Mouse (Mus musculus) CH12.LX (cell line): Measurements from ENCODE around the gene Irf8. TPM values are rescaled to one million over a fixed set of nuclear protein-coding genes. Genes with fewer than 3 reads are reported as not detected.

Source experiments
- DNase-seq: peaks from one replicate; pipeline ENCODE4 v3.0.0-alpha.2; 2013; ENCODE audit errors: extremely low read depth
- H3K27ac ChIP-seq: 2 replicates; pipeline ENCODE4 v1.5.1; 2012; ENCODE audit warnings: low read depth, mild to moderate bottlenecking, control low read depth, moderate library complexity; ENCODE audit not compliant: insufficient read depth
- H3K27me3 ChIP-seq: replicated peaks from 2 replicates; pipeline ENCODE3; 2012; ENCODE audit warnings: inconsistent platforms
- H3K36me3 ChIP-seq, 2 experiments: replicated peaks in 1 of 2; 2 replicates each; pipeline versions ENCODE3 to v1.6.1; 2012; ENCODE audit warnings: inconsistent platforms in 1 of 2, low read length in 1 of 2, mild to moderate bottlenecking in 1 of 2, mixed read lengths in 1 of 2, moderate library complexity in 1 of 2; ENCODE audit not compliant: control insufficient read depth in 1 of 2, insufficient read depth in 1 of 2
- H3K4me1 ChIP-seq, 2 experiments: 2 replicates each; pipeline ENCODE4 v1.6.1; 2012; ENCODE audit warnings: inconsistent platforms in 1 of 2, moderate library complexity in 1 of 2; ENCODE audit not compliant: insufficient read depth in 2 of 2, control insufficient read depth in 1 of 2
- H3K4me2 ChIP-seq: 2 replicates; pipeline ENCODE4 v1.6.1; 2012; ENCODE audit warnings: low read depth, mild to moderate bottlenecking, control low read depth; ENCODE audit not compliant: poor library complexity, insufficient read depth, severe bottlenecking
- H3K4me3 ChIP-seq, 3 experiments: fragments of 150-350 bp in 1 of 3; sonication (generic) in 1 of 3; replicated peaks in 1 of 3; 2 replicates each; pipeline versions ENCODE3 to v1.5.1; 2011 to 2012; ENCODE audit warnings: low read depth in 2 of 3, low read length in 2 of 3, mild to moderate bottlenecking in 2 of 3, moderate library complexity in 2 of 3, control low read depth in 1 of 3, improper control_type of control experiment in 1 of 3, inconsistent platforms in 1 of 3, mixed read lengths in 1 of 3; ENCODE audit not compliant: poor library complexity in 1 of 3
- H3K79me2 ChIP-seq: replicated peaks from 2 replicates; pipeline ENCODE4 v1.6.1; 2012; ENCODE audit warnings: mild to moderate bottlenecking, moderate library complexity; ENCODE audit not compliant: control insufficient read depth, poor library complexity, insufficient read depth, severe bottlenecking; ENCODE audit errors: extremely low read depth
- H3K9ac ChIP-seq: 2 replicates; pipeline ENCODE4 v1.6.1; 2012; ENCODE audit warnings: low read depth, mild to moderate bottlenecking, control low read depth, moderate library complexity; ENCODE audit not compliant: insufficient read depth
- H3K9me3 ChIP-seq: replicated peaks from 2 replicates; pipeline ENCODE3; 2012; ENCODE audit warnings: low read length, inconsistent platforms, mixed read lengths
- BHLHE40 ChIP-seq: IDR thresholded peaks from 2 replicates; pipeline ENCODE4 v1.6.1; 2011; ENCODE audit warnings: mild to moderate bottlenecking, low read depth, low read length, improper control_type of control experiment
- CHD1 ChIP-seq: IDR thresholded peaks from 2 replicates; pipeline ENCODE4 v1.6.1; 2012; ENCODE audit warnings: low read depth, low read length, improper control_type of control experiment, inconsistent platforms
- CHD2 ChIP-seq: IDR thresholded peaks from 2 replicates; pipeline ENCODE4 v1.6.1; 2011; ENCODE audit warnings: low read length, improper control_type of control experiment
- ETS1 ChIP-seq: conservative IDR thresholded peaks from 2 replicates; pipeline ENCODE4 v1.6.1; 2012; ENCODE audit warnings: low read depth, mild to moderate bottlenecking, inconsistent platforms, low read length, improper control_type of control experiment, moderate library complexity
- GABPA ChIP-seq: IDR thresholded peaks from 2 replicates; pipeline ENCODE4 v1.6.1; 2012; ENCODE audit warnings: low read depth, low read length, improper control_type of control experiment, inconsistent platforms; ENCODE audit not compliant: insufficient replicate concordance
- HCFC1 ChIP-seq: IDR thresholded peaks from 2 replicates; pipeline ENCODE4 v1.6.1; 2012; ENCODE audit warnings: low read depth, mild to moderate bottlenecking, inconsistent platforms, low read length, improper control_type of control experiment
- IRF4 ChIP-seq: IDR thresholded peaks from 2 replicates; pipeline ENCODE4 v1.6.1; 2014; ENCODE audit warnings: low read depth, mild to moderate bottlenecking, inconsistent platforms, low read length, improper control_type of control experiment
- JUN ChIP-seq: IDR thresholded peaks from 2 replicates; pipeline ENCODE4 v1.6.1; 2011; ENCODE audit warnings: low read depth, mild to moderate bottlenecking, low read length, improper control_type of control experiment, moderate library complexity; ENCODE audit not compliant: insufficient read depth
- KAT2A ChIP-seq: IDR thresholded peaks from 2 replicates; pipeline ENCODE4 v1.6.1; 2012; ENCODE audit warnings: low read length, improper control_type of control experiment, inconsistent platforms; ENCODE audit not compliant: insufficient replicate concordance
- MAFK ChIP-seq: IDR thresholded peaks from 2 replicates; pipeline ENCODE4 v1.6.1; 2011; ENCODE audit warnings: low read length, improper control_type of control experiment; ENCODE audit not compliant: insufficient replicate concordance
- MEF2A ChIP-seq: IDR thresholded peaks from 2 replicates; pipeline ENCODE4 v1.6.1; 2014; ENCODE audit warnings: low read depth, mild to moderate bottlenecking, inconsistent platforms, low read length, improper control_type of control experiment, borderline replicate concordance
- MYC ChIP-seq: IDR thresholded peaks from 2 replicates; pipeline ENCODE4 v1.6.1; 2011; ENCODE audit warnings: low read depth, mild to moderate bottlenecking, improper control_type of control experiment, low read length
- NELFE ChIP-seq: IDR thresholded peaks from 2 replicates; pipeline ENCODE4 v1.6.1; 2011; ENCODE audit warnings: low read depth, low read length, improper control_type of control experiment
- RCOR1 ChIP-seq: conservative IDR thresholded peaks from 2 replicates; pipeline ENCODE4 v1.6.1; 2012; ENCODE audit warnings: low read depth, mild to moderate bottlenecking, inconsistent platforms, low read length, improper control_type of control experiment
- SMC3 ChIP-seq: IDR thresholded peaks from 2 replicates; pipeline ENCODE4 v1.6.1; 2011; ENCODE audit warnings: low read depth, low read length, improper control_type of control experiment
- USF2 ChIP-seq: conservative IDR thresholded peaks from 2 replicates; pipeline ENCODE4 v1.6.1; 2011; ENCODE audit warnings: low read depth, low read length, improper control_type of control experiment
- ZKSCAN1 ChIP-seq: IDR thresholded peaks from 2 replicates; pipeline ENCODE4 v1.6.1; 2012; ENCODE audit warnings: low read depth, inconsistent platforms, low read length, improper control_type of control experiment, borderline replicate concordance
- dilution Hi-C: fragments of 300-500 bp; cut with MboI; formaldehyde crosslinking; loops from 2 replicates; pipeline ENCODE4 v1.14.3; 2020; ENCODE audit warnings: low sequenced_read_pairs; ENCODE audit not compliant: extremely low pct_unique_long_range_greater_than_20kb, extremely low pct_ligation_motif_present
- in situ Hi-C: fragments of 300-500 bp; cut with MboI; formaldehyde crosslinking; loops from 3 replicates; pipeline ENCODE4 v1.14.3; 2019; ENCODE audit warnings: low sequenced_read_pairs, low pct_ligation_motif_present, low pct_unique_long_range_greater_than_20kb, mixed read lengths
- polyA plus RNA-seq: library from polyadenylated mRNA; unstranded; fragments of >175 nt; gene quantifications from 2 replicates; pipeline ENCODE4 v1.2.1, GENCODE M21; 2012; ENCODE audit warnings: low read depth; ENCODE audit not compliant: insufficient read length
- total RNA-seq, 2 experiments: library from RNA; depleted of rRNA; stranded (reverse); fragments of 300-350 nt in 1 of 2; fragments of >200 nt in 1 of 2; gene quantifications; 2 replicates each; pipeline ENCODE4 v1.2.3; 2012 to 2014

Gene Irf8
- total and polyA plus RNA-seq, 3 experiments, result 13.3 to 34.3 (median 17.7) TPM

GRCm38 (mm10) chr8:120738771-120739170 is 2.6 kb downstream of the Irf8 start:
- no peak for DNase-seq
- H3K9me3 ChIP-seq, result no peaks in the 10 kb centered on the region
- TF ChIP-seq BHLHE40 (no peak), KAT2A (no peak), HCFC1 (no peak), MYC (no peak), IRF4 (no peak), ETS1 (no peak), SMC3 (no peak)
- TF ChIP-seq, all 38 proteins: peak for 0
- peaks cover 10 to 42% of the 10 kb centered on the region in 2 experiments for H3K36me3 ChIP-seq
- no peaks in the 10 kb centered on the region; the same call in 1 of the 2 replicates for H3K79me2 ChIP-seq
- H3K27me3 ChIP-seq, result peaks cover 27% of the 10 kb centered on the region
- H3K9ac ChIP-seq, result no peak overlapping the region
- dilution Hi-C loops (no loop called here), in situ Hi-C loops (loop anchor here (5.0 kb wide), 1 partner anchor 36 kb away; no protein-coding TSS in a partner anchor)
- no peak overlapping the region for H3K4me2 ChIP-seq
- H3K4me3 ChIP-seq, result peak overlapping the region in 1 of 3 experiments; percentile 29
- H3K27ac ChIP-seq, result no peak overlapping the region
- peaks cover 29 to 79% of the 10 kb centered on the region in 2 experiments for H3K4me1 ChIP-seq

DNA sequence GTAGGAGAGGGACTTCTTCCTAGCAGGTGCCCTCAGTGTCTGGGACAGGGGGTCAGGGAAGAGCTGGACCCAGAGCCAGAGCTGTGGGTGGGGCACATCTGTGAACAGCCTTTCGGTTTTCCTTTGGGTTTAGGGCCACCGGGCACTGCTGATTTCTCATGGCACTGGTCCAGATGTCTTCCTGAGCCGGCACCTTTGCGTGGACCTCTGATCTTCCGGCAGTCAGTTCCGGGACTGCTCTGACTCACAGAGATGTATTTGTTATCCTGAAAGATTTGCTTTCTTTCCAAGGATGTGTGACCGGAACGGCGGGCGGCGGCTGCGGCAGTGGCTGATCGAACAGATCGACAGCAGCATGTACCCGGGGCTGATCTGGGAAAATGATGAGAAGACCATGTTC is 3.4 kb downstream of the Irf8 start:
- H3K9me3 ChIP-seq, result no peaks in the 10 kb centered on the region
- DNase-seq, result no peak
- peaks cover 23% of the 10 kb centered on the region for H3K27me3 ChIP-seq
- H3K36me3 ChIP-seq, result peaks cover 15 to 50% of the 10 kb centered on the region in 2 experiments
- H3K79me2 ChIP-seq, result no peaks in the 10 kb centered on the region; the same call in 1 of the 2 replicates
- no peak overlapping the region for H3K9ac ChIP-seq
- H3K4me3 ChIP-seq, result no peak overlapping the region
- H3K4me1 ChIP-seq, result peaks cover 37 to 86% of the 10 kb centered on the region in 2 experiments
- in situ Hi-C loops, result loop anchor here (5.0 kb wide), 1 partner anchor 37 kb away; no protein-coding TSS in a partner anchor
- no peak for TF ChIP-seq CHD1
- no peak for TF ChIP-seq GABPA
- TF ChIP-seq MAFK, result no peak
- TF ChIP-seq USF2, result no peak
- no peak for TF ChIP-seq RCOR1
- no peak for TF ChIP-seq MEF2A
- TF ChIP-seq ZKSCAN1, result no peak
- no peak for TF ChIP-seq BHLHE40
- no peak for TF ChIP-seq CHD2
- TF ChIP-seq JUN, result no peak
- no peak for TF ChIP-seq NELFE
- H3K27ac ChIP-seq, result no peak overlapping the region
- no peak overlapping the region for H3K4me2 ChIP-seq
- dilution Hi-C loops, result no loop called here
